Mouse (Mus musculus): ENCODE data around the gene Rab3b. TPM values are rescaled to one million over a fixed set of nuclear protein-coding genes. Genes with fewer than 3 reads are reported as not detected.

Gene Rab3b
- polyA plus RNA-seq, 1 experiment from 2014 or later: 9.8 TPM

DNA sequence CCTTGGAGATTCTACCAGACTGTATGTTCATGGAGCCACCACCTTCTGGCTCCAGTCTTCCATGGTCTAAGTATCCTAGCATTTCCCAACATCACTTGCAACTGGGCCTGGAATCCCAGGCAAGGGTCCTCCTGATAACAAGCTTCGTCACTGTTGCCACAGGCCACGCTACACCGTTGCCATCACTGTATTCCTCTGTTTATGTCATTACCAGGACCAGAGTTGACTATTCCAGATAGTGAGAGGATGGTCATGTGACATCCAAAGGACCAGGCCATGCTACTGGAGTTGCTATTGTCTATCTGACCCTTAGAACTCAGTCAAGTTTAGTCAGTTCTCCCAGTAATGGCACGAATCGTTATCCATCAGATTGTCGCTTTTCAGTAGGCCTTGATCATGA is 111.7 kb downstream of the Rab3b start:
- Histone ChIP-seq H3K9ac (ENCODE audit: low read depth, low read length) (no peak overlapping the region), H3K27me3 (replicated peaks; ENCODE audit: control insufficient read depth, insufficient read depth, low read length) (no peaks in the 10 kb centered on the region), H3K4me1 (ENCODE audit: control insufficient read depth, insufficient read depth, low read length) (no peaks in the 10 kb centered on the region), H3K27ac (ENCODE audit: low read length) (no peak overlapping the region), H3K36me3 (ENCODE audit: control insufficient read depth, insufficient read depth, low read length) (no peaks in the 10 kb centered on the region), H3K9me3 (ENCODE audit: control insufficient read depth, low read length) (no peaks in the 10 kb centered on the region), H3K4me3 (ENCODE audit: low read length) (no peak overlapping the region), H3K4me2 (ENCODE audit: low read depth, low read length) (no peak overlapping the region)
- no peak for ATAC-seq
- WGBS: 88% methylated on average over 6 of the region's 6 CpGs

DNA sequence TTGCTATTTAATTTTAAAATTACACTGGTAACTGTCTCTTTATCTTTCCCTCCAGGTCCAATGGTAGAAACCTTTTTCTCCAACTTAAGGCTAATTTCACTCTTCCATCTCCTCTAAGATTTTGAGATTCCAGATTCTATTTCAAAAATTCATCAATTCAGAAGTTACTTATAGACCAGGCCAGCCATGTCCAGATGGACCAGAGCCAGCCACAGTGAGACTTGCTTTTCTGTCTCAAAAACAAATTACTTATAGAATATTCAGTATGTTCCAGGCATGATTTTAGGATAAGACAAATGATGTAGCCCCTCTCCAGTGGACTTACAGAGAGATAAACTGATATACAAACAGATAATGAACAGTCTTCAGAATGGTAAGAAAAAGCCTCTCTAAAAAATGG is 112.9 kb downstream of the Rab3b start:
- no peak for ATAC-seq
- Histone ChIP-seq H3K4me3 (ENCODE audit: low read length) (no peak overlapping the region), H3K4me1 (ENCODE audit: control insufficient read depth, insufficient read depth, low read length) (no peaks in the 10 kb centered on the region), H3K9me3 (ENCODE audit: control insufficient read depth, low read length) (no peaks in the 10 kb centered on the region), H3K27ac (ENCODE audit: low read length) (no peak overlapping the region), H3K27me3 (replicated peaks; ENCODE audit: control insufficient read depth, insufficient read depth, low read length) (no peaks in the 10 kb centered on the region), H3K36me3 (ENCODE audit: control insufficient read depth, insufficient read depth, low read length) (no peaks in the 10 kb centered on the region), H3K9ac (ENCODE audit: low read depth, low read length) (no peak overlapping the region), H3K4me2 (ENCODE audit: low read depth, low read length) (no peak overlapping the region)

Other genes starting within 250 kb of the Rab3b start
- gene 3110021N24Rik, start 159.4 kb upstream of the Rab3b start, polyA plus RNA-seq (2015; fragmentation: Nextera tagmentation; extraction: Ambion mirVana): 1.1 and 1.3 TPM in 2 replicates
- gene Zfyve9, start 98.3 kb upstream of the Rab3b start, polyA plus RNA-seq (2015; fragmentation: Nextera tagmentation; extraction: Ambion mirVana): 3.1 and 3.6 TPM in 2 replicates
- gene Btf3l4, start 45.4 kb upstream of the Rab3b start, polyA plus RNA-seq (2015; fragmentation: Nextera tagmentation; extraction: Ambion mirVana): 113 and 115 TPM in 2 replicates
- 81.9 and 91.0 TPM in 2 replicates for gene Txndc12, start 44.5 kb upstream of the Rab3b start, polyA plus RNA-seq (2015; fragmentation: Nextera tagmentation; extraction: Ambion mirVana)
- 52.4 and 53.2 TPM in 2 replicates for gene Kti12, start 31.3 kb upstream of the Rab3b start, polyA plus RNA-seq (2015; fragmentation: Nextera tagmentation; extraction: Ambion mirVana)
- 0.83 and 1.1 TPM in 2 replicates for gene A730015C16Rik, start 30.4 kb upstream of the Rab3b start, polyA plus RNA-seq (2015; fragmentation: Nextera tagmentation; extraction: Ambion mirVana)
- 45.6 and 46.3 TPM in 2 replicates for gene Nrd1, start 121.6 kb downstream of the Rab3b start, polyA plus RNA-seq (2015; fragmentation: Nextera tagmentation; extraction: Ambion mirVana)

Measured in intestine, embryonic 16.5 days (tissue).